Mouse (Mus musculus) heart, postnatal 0 days (tissue): ENCODE data around the gene Atp5j2. TPM values are rescaled to one million over a fixed set of nuclear protein-coding genes. Genes with fewer than 3 reads are reported as not detected.
"Not testable (repeated sequence)": the region's sequence is repeated elsewhere in the genome, so short reads cannot be mapped to it uniquely, and the experiment has no call there.

Experiments used
- ATAC-seq: fragments of 200-750 bp; cut with Nextera tagmentation; 2 replicates; pipeline ENCODE4 v1.8.0; 2017; ENCODE audit warnings: low read depth, moderate number of reproducible peaks, moderate library complexity; ENCODE audit not compliant: insufficient read depth
- DNase-seq: peaks from one replicate; pipeline ENCODE4 v3.0.0-alpha.2; 2016; ENCODE audit warnings: low spot score
- H3K27ac ChIP-seq: fragments of 300-500 bp; sonication (generic); 2 replicates; pipeline ENCODE4 v1.5.1; 2014; ENCODE audit warnings: low read depth, mild to moderate bottlenecking
- H3K27me3 ChIP-seq: fragments of 300-500 bp; sonication (generic); 2 replicates; pipeline ENCODE4 v1.6.1; 2014; ENCODE audit warnings: low read length, mixed read lengths; ENCODE audit not compliant: control insufficient read depth, insufficient read depth
- H3K36me3 ChIP-seq: fragments of 300-500 bp; sonication (generic); replicated peaks from 2 replicates; pipeline ENCODE4 v1.6.1; 2014; ENCODE audit warnings: low read length, mixed read lengths; ENCODE audit not compliant: control insufficient read depth, insufficient read depth
- H3K4me1 ChIP-seq: fragments of 300-500 bp; sonication (generic); 2 replicates; pipeline ENCODE4 v1.6.1; 2014; ENCODE audit warnings: antibody characterized with exemption; ENCODE audit not compliant: control insufficient read depth, insufficient read depth
- H3K4me2 ChIP-seq: fragments of 300-500 bp; sonication (generic); 2 replicates; pipeline ENCODE4 v1.6.1; 2014; ENCODE audit warnings: low read depth, mild to moderate bottlenecking, low read length, moderate library complexity
- H3K4me3 ChIP-seq: fragments of 300-500 bp; sonication (generic); 2 replicates; pipeline ENCODE4 v1.5.1; 2014; ENCODE audit warnings: low read depth, low read length
- H3K9ac ChIP-seq: fragments of 300-500 bp; sonication (generic); replicated peaks from 2 replicates; pipeline ENCODE4 v1.6.1; 2014; ENCODE audit warnings: low read depth, low read length, mixed read lengths
- H3K9me3 ChIP-seq: fragments of 300-500 bp; sonication (generic); replicated peaks from 2 replicates; pipeline ENCODE4 v1.6.1; 2016; ENCODE audit warnings: low read length; ENCODE audit not compliant: control insufficient read depth
- CTCF ChIP-seq: IDR thresholded peaks from 2 replicates; pipeline ENCODE4 v1.5.1; 2016; ENCODE audit warnings: antibody characterized with exemption, control low read depth, low read depth
- EP300 ChIP-seq: IDR thresholded peaks from 2 replicates; pipeline ENCODE4 v1.6.1; 2016; ENCODE audit warnings: antibody characterized with exemption, low read depth
- WGBS: fragments of 180-500 bp; shearing (Covaris S2); extraction: QIAGEN DNeasy Blood & Tissue Kit; methylation state at CpG from one replicate; pipeline ENCODE4 v1.1.7; 2014; 5-methylcytosine and 5-hydroxymethylcytosine counted together
- polyA plus RNA-seq: library from polyadenylated mRNA; unstranded; fragments of >200 nt; fragmentation: Nextera tagmentation; extraction: Ambion mirVana; gene quantifications from 2 replicates; pipeline ENCODE4 v1.2.1, GENCODE M21; 2015
- total RNA-seq: library from RNA; depleted of rRNA; stranded (reverse); fragments of >200 nt; gene quantifications from 2 replicates; pipeline ENCODE4 v1.2.3, GENCODE M21; 2014; ENCODE audit warnings: low replicate concordance

Gene Atp5j2
- total and polyA plus RNA-seq, 2 experiments from 2014 or later: 517 to 2,009 TPM

GRCm38 (mm10) chr5:145217746-145218145, 25.9 kb upstream of the Atp5j2 start:
- WGBS: 82% methylated on average over 6 of the region's 6 CpGs
- no peak overlapping the region for H3K27ac ChIP-seq

GRCm38 (mm10) chr5:145214679-145215078, 22.8 kb upstream of the Atp5j2 start:
- 66% methylated on average over 4 of the region's 4 CpGs for WGBS
- no peak for ATAC-seq
- H3K9me3 ChIP-seq: no peaks in the 10 kb centered on the region
- no peaks in the 10 kb centered on the region for H3K4me1 ChIP-seq
- no peaks in the 10 kb centered on the region for H3K27me3 ChIP-seq
- no peak overlapping the region for H3K9ac ChIP-seq
- no peak overlapping the region for H3K4me3 ChIP-seq
- no peak for DNase-seq
- no peak overlapping the region for H3K27ac ChIP-seq
- H3K4me2 ChIP-seq: no peak overlapping the region
- peaks cover 79% of the 10 kb centered on the region for H3K36me3 ChIP-seq
- TF ChIP-seq EP300 (no peak), CTCF (peak; percentile 31; the same call in 1 of the 2 replicates)

More at GRCm38 (mm10) chr5:145217746-145218145, 25.9 kb upstream of the Atp5j2 start:
- no peak for ATAC-seq
- TF ChIP-seq EP300 (no peak), CTCF (no peak)
- H3K9me3 ChIP-seq: no peaks in the 10 kb centered on the region
- H3K4me2 ChIP-seq: no peak overlapping the region
- DNase-seq: no peak
- H3K36me3 ChIP-seq: peaks cover 71% of the 10 kb centered on the region
- H3K9ac ChIP-seq: no peak overlapping the region
- H3K4me3 ChIP-seq: no peak overlapping the region
- H3K27me3 ChIP-seq: no peaks in the 10 kb centered on the region
- no peaks in the 10 kb centered on the region for H3K4me1 ChIP-seq

GRCm38 (mm10) chr5:145213505-145213904, 21.6 kb upstream of the Atp5j2 start:
- 90% methylated on average over 3 of the region's 3 CpGs for WGBS
- no peaks in the 10 kb centered on the region for H3K27me3 ChIP-seq
- H3K36me3 ChIP-seq: peaks cover 71% of the 10 kb centered on the region
- TF ChIP-seq CTCF (no peak), EP300 (no peak)
- ATAC-seq (no peak), DNase-seq (no peak)
- no peak overlapping the region for H3K4me3 ChIP-seq
- H3K9ac ChIP-seq: no peak overlapping the region
- H3K4me2 ChIP-seq: no peak overlapping the region
- no peaks in the 10 kb centered on the region for H3K4me1 ChIP-seq
- no peak overlapping the region for H3K27ac ChIP-seq
- no peaks in the 10 kb centered on the region for H3K9me3 ChIP-seq

- WGBS: 86% methylated on average over 4 of the region's 4 CpGs
- ATAC-seq (no peak), DNase-seq (no peak)
- H3K9me3 ChIP-seq: no peaks in the 10 kb centered on the region
- H3K27ac ChIP-seq: no peak overlapping the region
- H3K4me2 ChIP-seq: no peak overlapping the region
- TF ChIP-seq CTCF: no peak
- no peak for TF ChIP-seq EP300
- H3K27me3 ChIP-seq: no peaks in the 10 kb centered on the region
- H3K4me3 ChIP-seq: no peak overlapping the region
- H3K9ac ChIP-seq: no peak overlapping the region
- H3K36me3 ChIP-seq: peaks cover 63% of the 10 kb centered on the region
- H3K4me1 ChIP-seq: no peaks in the 10 kb centered on the region
These were observed 20.4 kb upstream of the Atp5j2 start for GRCm38 (mm10) chr5:145212216-145212615.

GRCm38 (mm10) chr5:145211340-145211739, 19.5 kb upstream of the Atp5j2 start:
- Histone ChIP-seq H3K4me1 (0 out of 2 replicates have a peak, but pooled peaks cover 2% of the 10 kb centered on the region), H3K9me3 (no peaks in the 10 kb centered on the region), H3K4me3 (no peak overlapping the region), H3K9ac (no peak overlapping the region), H3K36me3 (peaks cover 63% of the 10 kb centered on the region), H3K27ac (no peak overlapping the region), H3K27me3 (no peaks in the 10 kb centered on the region), H3K4me2 (no peak overlapping the region)
- ATAC-seq (no peak), DNase-seq (no peak)
- TF ChIP-seq CTCF (no peak), EP300 (no peak)
- 94% methylated on average over 4 of the region's 4 CpGs for WGBS

- H3K4me3 ChIP-seq, DNase-seq, H3K9me3 ChIP-seq, H3K4me2 ChIP-seq, ATAC-seq, H3K9ac ChIP-seq, H3K4me1 ChIP-seq, H3K27me3 ChIP-seq, H3K27ac ChIP-seq: not testable (repeated sequence)
- WGBS: 61% methylated on average over 11 of the region's 11 CpGs
- peaks cover 39% of the 10 kb centered on the region for H3K36me3 ChIP-seq
These were observed 16.5 kb upstream of the Atp5j2 start for GRCm38 (mm10) chr5:145208391-145208790.
